Mouse (Mus musculus) kidney, embryonic 15.5 days (tissue): ENCODE measurements around the gene Tmod1. TPM values are rescaled to one million over a fixed set of nuclear protein-coding genes. Genes with fewer than 3 reads are reported as not detected.

Source experiments
- ATAC-seq: fragments of 200-750 bp; cut with Nextera tagmentation; replicated peaks from 2 replicates; pipeline ENCODE4 v1.8.0; 2017; ENCODE audit warnings: moderate TSS enrichment; ENCODE audit not compliant: low FRiP score
- H3K27ac ChIP-seq: fragments of 300-500 bp; sonication (generic); 2 replicates; pipeline ENCODE4 v1.5.1; 2015; ENCODE audit warnings: mild to moderate bottlenecking, inconsistent platforms
- H3K27me3 ChIP-seq: fragments of 300-500 bp; sonication (generic); 2 replicates; pipeline ENCODE4 v1.6.1; 2015; ENCODE audit warnings: inconsistent platforms
- H3K36me3 ChIP-seq: fragments of 300-500 bp; sonication (generic); 2 replicates; pipeline ENCODE4 v1.6.1; 2015; ENCODE audit warnings: inconsistent platforms
- H3K4me1 ChIP-seq: fragments of 300-500 bp; sonication (generic); 2 replicates; pipeline ENCODE4 v1.6.1; 2015; ENCODE audit warnings: inconsistent platforms
- H3K4me2 ChIP-seq: fragments of 300-500 bp; sonication (generic); 2 replicates; pipeline ENCODE4 v1.6.1; 2015; ENCODE audit warnings: moderate library complexity, mild to moderate bottlenecking, inconsistent platforms
- H3K4me3 ChIP-seq: fragments of 300-500 bp; sonication (generic); replicated peaks from 2 replicates; pipeline ENCODE4 v1.5.1; 2015; ENCODE audit warnings: mild to moderate bottlenecking, inconsistent platforms
- H3K9ac ChIP-seq: fragments of 300-500 bp; sonication (generic); 2 replicates; pipeline ENCODE4 v1.6.1; 2015; ENCODE audit warnings: mild to moderate bottlenecking, inconsistent platforms
- H3K9me3 ChIP-seq: fragments of 300-500 bp; sonication (generic); replicated peaks from 2 replicates; pipeline ENCODE4 v1.6.1; 2016; ENCODE audit warnings: inconsistent platforms
- WGBS: fragments of 180-500 bp; shearing (Covaris S2); methylation state at CpG from one replicate; pipeline ENCODE4 v1.1.7; 2015; ENCODE audit warnings: mixed read lengths; 5-methylcytosine and 5-hydroxymethylcytosine counted together
- polyA plus RNA-seq: library from polyadenylated mRNA; unstranded; fragments of >200 nt; fragmentation: Nextera tagmentation; extraction: Ambion mirVana; gene quantifications from 2 replicates; pipeline ENCODE4 v1.2.1, GENCODE M21; 2015

Gene Tmod1
- polyA plus RNA-seq, 1 experiment from 2014 or later = 8.2 TPM

DNA sequence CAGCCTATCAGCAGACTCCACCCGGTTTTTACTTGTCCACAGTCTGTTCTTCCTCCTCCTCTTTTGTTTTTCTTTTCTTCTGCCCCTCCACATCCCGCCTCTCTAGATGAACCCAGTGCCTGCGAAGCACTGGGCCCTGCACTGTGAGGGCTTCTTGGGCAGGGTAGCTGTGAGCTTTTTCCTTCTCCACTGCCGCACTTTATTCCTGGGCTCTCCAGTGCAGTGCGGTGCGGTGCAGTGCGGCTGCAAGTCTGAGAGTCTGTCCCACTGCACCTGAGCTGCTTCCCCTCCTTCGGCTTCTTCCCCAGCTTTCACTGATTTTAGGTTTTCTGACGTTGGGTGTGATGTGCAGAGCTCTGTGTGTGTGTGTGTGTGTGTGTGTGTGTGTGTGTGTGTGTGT, 6.3 kb upstream of the Tmod1 start:
- no peaks in the 10 kb centered on the region for H3K9me3 ChIP-seq
- 60% methylated on average over 9 of the region's 9 CpGs for WGBS
- 0 out of 2 replicates have a peak, but pooled peaks cover 3% of the 10 kb centered on the region for H3K4me1 ChIP-seq
- no peak overlapping the region for H3K9ac ChIP-seq
- no peak overlapping the region for H3K27ac ChIP-seq
- ATAC-seq = no peak
- H3K4me2 ChIP-seq = no peak overlapping the region
- no peak overlapping the region for H3K4me3 ChIP-seq
- H3K27me3 ChIP-seq = peaks cover 12% of the 10 kb centered on the region
- H3K36me3 ChIP-seq = no peaks in the 10 kb centered on the region

DNA sequence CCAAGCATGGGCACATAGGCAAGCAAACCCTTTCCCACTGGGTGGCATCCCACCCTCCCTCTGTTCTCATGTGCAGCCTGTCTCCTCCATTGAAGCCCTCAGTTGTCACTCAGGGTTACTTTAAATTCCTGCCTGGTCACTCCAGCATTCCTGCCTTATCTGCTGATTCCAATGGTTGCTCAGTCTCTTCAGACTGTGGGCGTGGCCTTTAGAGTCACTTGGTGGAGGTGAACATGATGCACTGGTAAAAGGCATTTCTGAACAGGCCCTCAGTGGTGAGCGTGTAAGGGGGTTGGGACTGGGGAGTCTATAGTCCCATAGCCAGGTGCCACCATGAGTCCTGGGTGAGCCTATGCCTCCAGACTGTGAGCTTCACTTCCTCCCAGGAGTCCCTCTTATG, 5.5 kb upstream of the Tmod1 start:
- WGBS = 79% methylated on average over 2 of the region's 2 CpGs
- no peak overlapping the region for H3K9ac ChIP-seq
- no peak for ATAC-seq
- H3K27ac ChIP-seq = no peak overlapping the region
- H3K4me1 ChIP-seq = 0 out of 2 replicates have a peak, but pooled peaks cover 3% of the 10 kb centered on the region
- H3K4me2 ChIP-seq = no peak overlapping the region
- H3K9me3 ChIP-seq = no peaks in the 10 kb centered on the region
- no peak overlapping the region for H3K4me3 ChIP-seq
- peaks cover 20% of the 10 kb centered on the region for H3K27me3 ChIP-seq
- H3K36me3 ChIP-seq = no peaks in the 10 kb centered on the region

DNA sequence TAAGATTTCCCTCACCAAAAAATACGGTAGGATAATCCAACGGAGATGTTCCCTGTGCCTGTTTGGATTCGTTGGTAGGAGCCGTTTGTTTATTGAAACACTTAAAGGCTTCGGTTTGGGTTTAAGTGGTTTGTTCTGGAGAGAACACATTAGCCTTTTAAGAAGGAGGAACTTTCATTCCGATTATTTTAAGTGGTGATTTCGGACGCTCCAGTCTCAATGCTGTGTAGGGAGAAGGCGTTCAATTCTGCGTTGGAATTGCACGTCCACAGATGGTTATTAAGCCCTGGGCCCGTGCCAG, 194 bp upstream of the Tmod1 start:
- ATAC-seq = no peak
- 8% methylated on average over 12 of the region's 12 CpGs for WGBS
- H3K4me2 ChIP-seq = peak overlapping the region; percentile 97

DNA sequence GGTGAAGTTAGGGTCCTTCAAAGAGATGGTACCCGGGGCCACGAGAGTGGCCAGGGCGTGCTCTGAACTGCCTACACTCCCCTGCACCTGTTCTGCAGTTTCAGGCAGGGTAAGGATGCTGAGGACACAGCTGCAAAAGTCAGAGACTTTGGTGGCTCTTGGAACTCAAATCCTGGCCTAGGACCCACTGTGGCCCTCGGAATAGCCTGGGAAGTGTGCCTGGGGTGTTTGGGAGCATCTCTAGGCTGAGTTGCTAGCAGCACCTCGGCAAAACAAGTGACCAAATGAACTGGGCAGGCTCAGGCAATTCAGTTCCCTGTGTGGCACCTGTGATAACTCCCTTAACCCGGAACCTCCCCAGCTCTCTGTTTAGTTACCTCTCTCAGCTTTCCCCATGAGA, 1.2 kb downstream of the Tmod1 start:
- Histone ChIP-seq H3K27ac (no peak overlapping the region), H3K4me2 (peak overlapping the region; percentile 97), H3K36me3 (no peaks in the 10 kb centered on the region), H3K4me3 (peak overlapping the region; percentile 64), H3K9me3 (no peaks in the 10 kb centered on the region), H3K27me3 (peaks cover 46% of the 10 kb centered on the region), H3K9ac (peak overlapping the region; percentile 52), H3K4me1 (peaks cover 35% of the 10 kb centered on the region)
- 19% methylated on average over 6 of the region's 6 CpGs for WGBS
- no peak for ATAC-seq

More for the DNA sequence above, 194 bp upstream of the Tmod1 start:
- Histone ChIP-seq H3K4me3 (peak overlapping the region; percentile 64), H3K27ac (no peak overlapping the region), H3K9me3 (no peaks in the 10 kb centered on the region), H3K36me3 (no peaks in the 10 kb centered on the region), H3K4me1 (peaks cover 35% of the 10 kb centered on the region), H3K27me3 (peaks cover 49% of the 10 kb centered on the region), H3K9ac (peak overlapping the region; percentile 52; the same call in 1 of the 2 replicates)

DNA sequence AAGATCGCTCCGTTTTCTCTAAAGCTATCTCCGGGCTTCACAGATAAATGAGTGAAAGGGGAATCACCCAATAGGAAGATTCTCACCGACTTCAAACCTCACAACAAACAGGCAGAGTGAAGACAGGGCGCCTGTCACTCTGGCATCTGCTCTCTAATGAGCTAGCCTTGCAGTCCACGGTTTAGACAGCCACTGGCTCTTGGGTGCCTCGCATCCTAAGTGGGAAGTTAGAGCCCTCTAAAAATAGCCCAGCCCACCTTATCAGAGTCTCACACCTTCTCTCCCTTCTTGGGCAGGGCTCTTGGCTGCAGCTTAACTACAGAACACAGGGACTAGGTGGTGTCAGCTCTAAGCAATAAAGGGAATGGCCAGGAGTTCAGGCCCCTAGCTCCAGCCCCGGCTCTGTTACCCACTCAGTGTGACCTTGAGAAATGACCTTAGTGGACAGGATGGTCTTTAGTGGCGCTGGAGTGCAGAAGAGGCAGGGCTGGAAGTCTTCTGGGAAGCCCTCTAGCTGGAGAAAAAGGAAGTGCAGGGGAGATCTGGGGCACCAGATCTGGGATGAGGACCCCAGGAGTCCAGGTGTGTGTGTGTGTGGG, 2.0 kb downstream of the Tmod1 start:
- 21% methylated on average over 9 of the region's 9 CpGs for WGBS
- peak overlapping the region; percentile 97; the same call in 1 of the 2 replicates for H3K4me2 ChIP-seq
- peaks cover 35% of the 10 kb centered on the region for H3K4me1 ChIP-seq
- H3K27ac ChIP-seq = no peak overlapping the region
- ATAC-seq = peak; percentile 50
- peaks cover 46% of the 10 kb centered on the region for H3K27me3 ChIP-seq
- no peak overlapping the region for H3K9ac ChIP-seq
- H3K9me3 ChIP-seq = no peaks in the 10 kb centered on the region
- H3K4me3 ChIP-seq = no peak overlapping the region
- H3K36me3 ChIP-seq = no peaks in the 10 kb centered on the region

DNA sequence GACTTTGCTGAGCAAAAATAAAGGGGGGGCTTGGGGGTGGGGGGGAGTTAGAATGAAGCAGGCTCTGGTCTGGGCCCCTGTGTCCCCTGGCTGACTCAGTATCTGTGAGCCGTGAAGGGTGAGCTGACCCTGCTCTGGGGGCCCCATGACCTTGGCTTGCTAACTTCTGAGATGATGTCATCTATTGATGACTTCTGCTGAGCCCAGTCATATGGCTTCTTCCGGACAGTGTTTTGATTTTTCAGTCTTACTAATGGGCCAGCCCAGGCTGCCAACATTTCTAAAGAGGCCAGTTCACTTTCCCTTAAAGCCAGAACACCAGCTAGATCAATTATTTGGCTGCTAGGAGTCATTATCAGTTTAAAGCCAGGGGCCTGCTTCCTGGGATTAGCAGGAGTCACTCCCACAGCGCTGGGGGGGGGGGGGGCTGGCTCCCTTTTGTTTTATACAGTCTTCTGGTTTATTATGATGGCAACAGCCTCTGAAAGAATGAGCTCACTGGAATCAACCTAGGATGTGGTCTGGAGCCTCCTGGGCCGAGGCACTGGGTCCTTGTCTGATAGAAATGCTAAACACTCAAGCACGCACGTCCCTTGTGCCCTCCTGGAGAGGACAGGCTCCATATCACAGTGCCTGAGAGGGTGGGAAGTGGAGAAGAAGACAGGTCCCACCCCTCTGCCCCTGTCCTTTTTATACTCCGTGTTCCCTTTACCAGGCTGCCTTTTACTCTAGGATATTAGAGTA, 3.2 kb downstream of the Tmod1 start:
- peak; percentile 52; the same call in 1 of the 2 replicates for ATAC-seq
- H3K4me2 ChIP-seq = no peak overlapping the region
- H3K9ac ChIP-seq = no peak overlapping the region
- peaks cover 41% of the 10 kb centered on the region for H3K27me3 ChIP-seq
- 0 out of 2 replicates have a peak overlapping the region, but pooled peaks have one; percentile 11 for H3K27ac ChIP-seq
- 34% methylated on average over 7 of the region's 7 CpGs for WGBS
- H3K4me3 ChIP-seq = no peak overlapping the region
- peaks cover 35% of the 10 kb centered on the region for H3K4me1 ChIP-seq
- no peaks in the 10 kb centered on the region for H3K36me3 ChIP-seq
- H3K9me3 ChIP-seq = no peaks in the 10 kb centered on the region

DNA sequence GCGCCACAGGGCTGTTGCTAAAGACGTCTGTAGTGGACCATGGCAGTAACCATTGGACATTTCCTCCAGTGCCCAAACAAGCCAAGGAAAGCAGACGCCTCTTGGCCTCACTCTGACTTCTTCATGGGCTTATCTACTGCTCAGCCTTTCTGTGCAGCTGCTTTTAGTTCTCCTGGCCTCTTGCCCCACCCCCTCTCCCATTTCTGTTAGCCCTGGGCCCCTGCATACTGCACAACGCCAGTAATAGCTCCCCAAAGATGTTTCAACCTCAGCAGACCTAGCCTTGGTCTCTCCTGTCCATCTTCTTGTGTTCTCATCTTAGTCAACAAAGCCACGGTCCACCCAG, 3.7 kb downstream of the Tmod1 start:
- Histone ChIP-seq H3K4me2 (no peak overlapping the region), H3K4me1 (peaks cover 35% of the 10 kb centered on the region), H3K9me3 (no peaks in the 10 kb centered on the region), H3K9ac (no peak overlapping the region), H3K36me3 (no peaks in the 10 kb centered on the region), H3K27ac (0 out of 2 replicates have a peak overlapping the region, but pooled peaks have one; percentile 11), H3K27me3 (peaks cover 36% of the 10 kb centered on the region), H3K4me3 (no peak overlapping the region)
- no peak for ATAC-seq
- WGBS = 51% methylated on average over 5 of the region's 5 CpGs

DNA sequence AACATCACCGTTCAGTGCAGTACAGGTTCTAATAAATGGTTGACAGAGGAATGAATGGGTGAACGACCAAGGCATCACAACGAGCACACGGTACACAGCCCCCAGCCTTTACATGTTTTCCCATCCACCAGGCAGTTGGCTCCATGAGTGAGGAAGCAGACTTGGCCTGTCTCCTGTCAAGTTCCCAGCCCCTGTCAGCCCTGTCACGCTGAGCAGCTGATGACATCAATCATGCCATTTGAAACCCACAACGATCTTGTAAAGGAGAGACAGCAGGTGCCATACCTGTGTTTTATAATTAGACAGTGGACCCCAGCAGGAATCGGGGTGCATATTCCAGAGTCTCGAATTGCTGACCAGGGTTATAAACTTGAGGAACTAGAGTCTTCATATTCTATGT, 4.6 kb downstream of the Tmod1 start:
- no peaks in the 10 kb centered on the region for H3K9me3 ChIP-seq
- no peak overlapping the region for H3K4me3 ChIP-seq
- no peaks in the 10 kb centered on the region for H3K36me3 ChIP-seq
- H3K9ac ChIP-seq = no peak overlapping the region
- H3K27ac ChIP-seq = no peak overlapping the region
- no peak for ATAC-seq
- no peak overlapping the region for H3K4me2 ChIP-seq
- WGBS = 55% methylated on average over 8 of the region's 8 CpGs
- H3K4me1 ChIP-seq = peaks cover 35% of the 10 kb centered on the region
- peaks cover 27% of the 10 kb centered on the region for H3K27me3 ChIP-seq

DNA sequence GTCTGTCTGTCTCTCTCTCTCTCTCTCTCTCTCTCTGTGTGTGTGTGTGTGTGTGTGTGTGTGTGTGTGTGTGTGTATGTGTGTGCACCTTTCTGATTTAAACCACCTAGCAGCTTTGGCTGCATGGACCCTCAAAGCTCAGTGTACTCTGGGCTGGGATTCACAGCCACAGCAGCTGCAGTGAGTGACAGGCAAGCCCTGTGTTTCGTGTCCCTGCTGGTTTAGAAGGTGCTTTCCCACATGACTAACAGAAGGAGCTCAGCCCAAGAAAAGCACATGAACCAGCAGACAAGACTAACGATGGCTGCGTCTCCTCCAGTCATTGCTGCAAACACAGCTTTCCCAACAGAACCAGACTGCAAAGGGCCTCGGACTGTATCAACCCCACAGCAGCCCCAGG, 9.2 kb downstream of the Tmod1 start:
- Histone ChIP-seq H3K9ac (no peak overlapping the region), H3K4me1 (0 out of 2 replicates have a peak, but pooled peaks cover 1% of the 10 kb centered on the region), H3K4me3 (no peak overlapping the region), H3K9me3 (no peaks in the 10 kb centered on the region), H3K27me3 (no peaks in the 10 kb centered on the region), H3K36me3 (no peaks in the 10 kb centered on the region), H3K27ac (no peak overlapping the region), H3K4me2 (no peak overlapping the region)
- ATAC-seq = no peak
- WGBS = 64% methylated on average over 4 of the region's 4 CpGs

DNA sequence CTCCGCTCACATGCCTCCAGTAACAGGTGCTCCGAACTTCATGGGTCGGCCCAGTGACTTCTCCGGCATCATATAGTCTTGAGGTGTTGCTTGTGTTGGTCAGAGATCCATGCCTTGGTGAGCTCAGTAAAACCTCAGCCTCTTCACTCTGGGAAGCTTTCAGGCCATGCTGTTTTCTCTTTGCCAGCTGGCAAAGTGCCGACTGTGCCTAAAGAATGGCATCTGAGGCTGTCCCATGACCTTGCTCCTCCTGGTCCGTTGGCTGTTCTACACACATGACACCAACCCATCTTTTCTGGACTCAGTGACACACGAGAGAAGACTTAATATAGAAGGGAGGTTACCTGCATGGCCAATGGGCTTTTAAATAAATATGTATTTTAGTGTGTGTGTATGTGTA, 9.7 kb downstream of the Tmod1 start:
- Histone ChIP-seq H3K4me1 (0 out of 2 replicates have a peak, but pooled peaks cover 4% of the 10 kb centered on the region), H3K27me3 (no peaks in the 10 kb centered on the region), H3K4me3 (no peak overlapping the region), H3K9me3 (no peaks in the 10 kb centered on the region), H3K9ac (no peak overlapping the region), H3K4me2 (no peak overlapping the region), H3K27ac (no peak overlapping the region), H3K36me3 (no peaks in the 10 kb centered on the region)
- 85% methylated on average over 7 of the region's 7 CpGs for WGBS
- no peak for ATAC-seq

DNA sequence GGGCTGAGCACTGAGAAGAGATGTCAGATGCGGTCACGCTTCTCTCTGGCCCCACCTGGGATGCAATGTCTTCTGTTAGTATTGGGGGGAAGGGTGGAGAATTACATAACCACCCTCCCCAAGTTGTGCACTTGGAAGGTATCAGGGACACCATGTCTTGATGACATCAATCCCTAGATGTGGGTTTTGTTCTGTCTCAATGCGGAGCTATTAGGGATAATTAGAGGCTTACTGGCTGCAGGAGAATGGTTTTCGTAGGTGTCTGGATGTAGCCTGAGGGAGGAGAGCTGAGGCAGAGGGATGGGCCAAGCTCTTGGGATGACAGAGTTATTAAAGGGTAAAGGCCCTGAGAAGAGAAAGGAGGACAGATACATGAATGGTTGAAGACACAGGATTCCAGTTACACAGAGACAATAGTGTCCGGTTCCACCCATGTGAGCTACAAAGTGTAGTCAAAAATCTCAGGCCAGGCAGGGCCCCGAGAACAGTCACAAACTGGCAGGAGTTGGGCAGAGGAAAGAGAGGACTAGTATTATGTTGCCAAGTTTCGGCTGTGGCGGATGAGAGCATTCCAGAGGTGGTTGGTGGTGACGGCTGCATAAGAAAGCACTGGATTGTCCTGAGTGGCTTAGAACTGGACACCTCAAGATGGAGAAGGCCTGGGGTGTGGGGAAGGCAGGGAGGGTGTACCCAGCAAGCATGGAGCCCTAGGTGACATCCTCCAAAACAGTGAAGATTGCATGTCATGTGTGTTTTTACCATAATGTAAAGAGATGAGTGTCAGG, 14.8 kb downstream of the Tmod1 start:
- ATAC-seq = no peak
- no peaks in the 10 kb centered on the region for H3K27me3 ChIP-seq
- H3K27ac ChIP-seq = no peak overlapping the region
- H3K36me3 ChIP-seq = no peaks in the 10 kb centered on the region
- H3K9ac ChIP-seq = no peak overlapping the region
- 0 out of 2 replicates have a peak, but pooled peaks cover 6% of the 10 kb centered on the region for H3K4me1 ChIP-seq
- 84% methylated on average over 9 of the region's 9 CpGs for WGBS
- H3K4me3 ChIP-seq = no peak overlapping the region
- H3K4me2 ChIP-seq = no peak overlapping the region
- no peaks in the 10 kb centered on the region for H3K9me3 ChIP-seq

DNA sequence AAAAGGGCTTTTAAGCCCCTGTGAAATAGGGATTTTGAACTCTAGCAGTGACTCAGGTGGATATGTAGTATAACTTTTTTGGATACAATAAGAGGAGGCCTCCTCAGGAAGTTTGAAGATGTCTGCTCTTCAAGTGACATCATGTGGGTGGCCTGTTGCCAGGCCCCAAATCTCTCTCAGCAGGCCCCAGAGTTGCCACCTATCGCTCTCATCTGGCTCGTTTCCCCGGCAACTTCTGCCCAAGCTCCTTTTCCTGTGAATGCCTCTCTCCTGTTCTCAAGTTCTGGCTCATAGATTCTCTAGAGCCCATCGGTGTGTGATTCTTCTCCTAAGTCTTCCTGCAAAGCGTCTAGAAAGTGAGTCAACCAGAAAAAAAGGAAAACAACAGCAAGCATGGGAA, 17.4 kb downstream of the Tmod1 start:
- no peak overlapping the region for H3K4me2 ChIP-seq

More for the DNA sequence above, 17.4 kb downstream of the Tmod1 start:
- Histone ChIP-seq H3K36me3 (no peaks in the 10 kb centered on the region), H3K4me3 (no peak overlapping the region), H3K4me1 (0 out of 2 replicates have a peak, but pooled peaks cover 6% of the 10 kb centered on the region), H3K9ac (no peak overlapping the region), H3K27ac (no peak overlapping the region), H3K9me3 (no peaks in the 10 kb centered on the region), H3K27me3 (no peaks in the 10 kb centered on the region)
- 82% methylated on average over 5 of the region's 5 CpGs for WGBS
- ATAC-seq = no peak
